Mouse (Mus musculus): Measurements from ENCODE around the gene Hmgxb4.

GRCm38 (mm10) chr8:74980711-74981062 lies 12.5 kb upstream of the Hmgxb4 start:
- TF ChIP-seq CTCF (IDR thresholded peaks at IDR 0.05; ENCODE audit: borderline replicate concordance, insufficient read depth, low read depth, low read length), result peak; percentile 77
- no peak for TF ChIP-seq POLR2A (IDR thresholded peaks at IDR 0.05; ENCODE audit: borderline replicate concordance, insufficient read depth, low read length)

All from cerebellum, adult 2 months (tissue).